Mouse (Mus musculus): ENCODE results near the gene Aox1.

- TF ChIP-seq CTCF (IDR thresholded peaks at IDR 0.05; ENCODE audit: borderline replicate concordance, insufficient read depth, low read length) (no peak), POLR2A (IDR thresholded peaks at IDR 0.05; ENCODE audit: low read depth, low read length) (no peak)
These were observed 108.2 kb downstream of the Aox1 start for GRCm38 (mm10) chr1:58137891-58138290.
